Mouse (Mus musculus) CH12.LX (cell line): ENCODE measurements at regions not wholly inside any gene's neighbourhood (a gene's known extent, or its start where the extent isn't known, plus 50 kb on each side); places are given as distances from the start of the nearest gene placed in this dataset.

Experiments used
- MAX ChIP-seq: IDR thresholded peaks from 2 replicates; pipeline ENCODE4 v1.6.1; 2011; ENCODE audit warnings: low read length, improper control_type of control experiment
- POLR2A ChIP-seq: IDR thresholded peaks from 2 replicates; pipeline ENCODE4 v1.6.1; 2011; ENCODE audit warnings: low read depth, mild to moderate bottlenecking, improper control_type of control experiment, low read length
- TBP ChIP-seq: conservative IDR thresholded peaks from 2 replicates; pipeline ENCODE4 v1.6.1; 2011; ENCODE audit warnings: low read depth, low read length, improper control_type of control experiment
- USF2 ChIP-seq: conservative IDR thresholded peaks from 2 replicates; pipeline ENCODE4 v1.6.1; 2011; ENCODE audit warnings: low read depth, low read length, improper control_type of control experiment

DNA sequence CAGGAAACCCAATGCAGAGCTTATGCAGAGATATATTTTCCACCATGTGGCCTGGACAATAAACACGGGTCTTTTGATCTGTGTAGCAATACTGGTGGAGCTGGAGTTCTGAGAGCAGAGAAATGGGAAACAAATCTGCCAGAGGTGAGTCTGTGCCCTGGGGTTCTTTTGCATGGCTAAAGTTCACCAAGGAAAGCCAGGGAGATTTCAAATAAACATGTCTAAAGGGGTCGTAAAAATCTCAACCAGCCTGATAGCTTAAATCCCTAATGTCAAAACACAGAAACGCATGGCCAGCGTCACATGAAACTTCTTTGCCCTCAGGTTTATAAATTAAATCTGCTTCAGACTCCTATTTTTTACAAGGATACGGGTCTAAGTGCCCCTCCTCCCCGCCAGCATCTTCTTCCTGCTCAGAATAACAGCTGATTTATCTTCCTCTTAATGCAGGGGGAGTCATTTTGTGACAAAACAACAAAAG lies 163.0 kb downstream of the Twistnb start:
- no peak for TF ChIP-seq MAX
- TF ChIP-seq POLR2A, result no peak
- no peak for TF ChIP-seq TBP
- TF ChIP-seq USF2, result no peak
